Mouse (Mus musculus): ENCODE results near the gene Slc25a51. TPM values are rescaled to one million over a fixed set of nuclear protein-coding genes. Genes with fewer than 3 reads are reported as not detected.
A peak's percentile ranks its signal among the peaks of the same experiment; 100 is the strongest.

The Slc25a51 gene
- polyA plus RNA-seq, 1 experiment from 2014 or later, result 62.9 TPM

DNA sequence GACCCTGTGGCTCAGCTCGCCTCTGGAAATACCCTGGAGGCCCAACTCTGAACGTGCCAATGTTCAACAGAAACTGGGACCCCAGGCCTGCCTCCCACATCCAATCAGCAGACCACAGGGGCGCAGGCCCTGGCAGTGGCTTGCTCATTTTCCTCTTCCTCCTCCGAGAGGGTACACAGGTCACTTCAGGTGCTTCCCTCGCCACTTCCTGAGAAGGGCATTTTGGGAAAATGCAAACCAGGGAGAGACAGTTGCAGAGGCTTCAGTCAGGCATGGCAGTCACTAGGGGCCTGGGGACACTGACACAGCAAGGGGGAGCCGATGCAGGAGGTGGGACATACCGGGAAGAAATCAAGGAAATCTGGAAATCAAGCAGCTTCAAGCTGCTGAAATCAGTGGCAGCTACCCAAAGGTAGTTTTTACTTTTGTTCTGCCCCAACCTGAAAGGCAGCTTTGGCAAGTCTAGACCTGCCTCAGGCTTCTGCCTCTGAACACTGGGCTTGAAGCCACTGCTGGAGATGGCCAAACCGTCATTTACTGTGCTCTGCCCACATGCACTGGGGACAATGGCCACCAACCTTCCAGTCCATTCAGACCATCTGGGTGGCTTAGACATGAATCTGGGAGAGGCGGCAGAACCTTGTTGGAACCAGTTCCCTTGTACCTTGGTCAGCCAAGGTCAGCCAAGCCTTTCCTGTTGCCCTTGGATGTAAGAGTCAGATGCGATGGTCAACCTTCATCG lies 13.1 kb upstream of the Slc25a51 start:
- Histone ChIP-seq H3K9me3 (replicated peaks; ENCODE audit: low read length) (no peaks in the 10 kb centered on the region), H3K4me3 (replicated peaks; ENCODE audit: low read depth, low read length) (no peak overlapping the region), H3K4me1 (replicated peaks; ENCODE audit: insufficient read depth, low read length) (peaks cover 10% of the 10 kb centered on the region; the same call in 1 of the 2 replicates), H3K27me3 (ENCODE audit: insufficient read depth, low read length) (no peaks in the 10 kb centered on the region), H3K4me2 (ENCODE audit: low read length) (no peak overlapping the region), H3K27ac (peak overlapping the region; percentile 76), H3K9ac (ENCODE audit: low read depth, low read length) (no peak overlapping the region), H3K36me3 (ENCODE audit: insufficient read depth, low read length) (no peaks in the 10 kb centered on the region)
- 63% methylated on average over 11 of the region's 11 CpGs for WGBS
- no peak for TF ChIP-seq CTCF (IDR thresholded peaks at IDR 0.05; ENCODE audit: low read depth)
- ATAC-seq (replicated peaks; ENCODE audit: low FRiP score, low read depth), result peak; percentile 35; the same call in 1 of the 2 replicates
- no peak for DNase-seq (ENCODE audit: low spot score)

DNA sequence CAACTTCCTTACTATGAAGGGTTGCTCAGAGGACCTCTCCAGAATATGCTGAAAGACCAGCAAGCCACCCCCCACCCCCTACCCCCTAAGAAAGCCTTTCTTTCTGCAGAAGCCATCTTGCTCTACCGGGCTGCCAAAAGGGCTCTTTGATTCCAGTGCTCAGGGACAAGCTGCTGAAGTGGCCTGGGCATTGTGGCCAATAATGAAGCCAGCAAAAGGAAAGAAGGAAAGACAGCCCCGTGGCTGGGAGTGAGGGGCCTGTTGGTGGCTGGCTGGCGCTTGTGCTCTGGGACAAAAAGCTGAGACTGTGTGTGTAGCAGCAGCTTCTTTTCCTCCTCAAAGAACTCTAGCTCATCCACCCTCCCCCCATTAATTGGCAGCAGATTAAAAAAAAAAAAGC lies 12.2 kb upstream of the Slc25a51 start:
- H3K4me2 ChIP-seq (ENCODE audit: low read length), result no peak overlapping the region
- 0 out of 2 replicates have a peak overlapping the region, but pooled peaks have one; percentile 2 for H3K27ac ChIP-seq
- DNase-seq (ENCODE audit: low spot score) (no peak), ATAC-seq (replicated peaks; ENCODE audit: low FRiP score, low read depth) (no peak)
- no peak for TF ChIP-seq CTCF (IDR thresholded peaks at IDR 0.05; ENCODE audit: low read depth)
- H3K9ac ChIP-seq (ENCODE audit: low read depth, low read length), result no peak overlapping the region
- H3K4me1 ChIP-seq (replicated peaks; ENCODE audit: insufficient read depth, low read length), result peaks cover 10% of the 10 kb centered on the region; the same call in 1 of the 2 replicates
- no peaks in the 10 kb centered on the region for H3K36me3 ChIP-seq (ENCODE audit: insufficient read depth, low read length)
- no peak overlapping the region for H3K4me3 ChIP-seq (replicated peaks; ENCODE audit: low read depth, low read length)
- no peaks in the 10 kb centered on the region for H3K9me3 ChIP-seq (replicated peaks; ENCODE audit: low read length)
- H3K27me3 ChIP-seq (ENCODE audit: insufficient read depth, low read length), result no peaks in the 10 kb centered on the region
- 60% methylated on average over 3 of the region's 3 CpGs for WGBS

GRCm38 (mm10) chr4:45419051-45419450 lies 10.5 kb upstream of the Slc25a51 start:
- Histone ChIP-seq H3K4me3 (replicated peaks; ENCODE audit: low read depth, low read length) (no peak overlapping the region), H3K4me2 (ENCODE audit: low read length) (no peak overlapping the region), H3K9ac (ENCODE audit: low read depth, low read length) (no peak overlapping the region), H3K9me3 (replicated peaks; ENCODE audit: low read length) (no peaks in the 10 kb centered on the region), H3K4me1 (replicated peaks; ENCODE audit: insufficient read depth, low read length) (peaks cover 10% of the 10 kb centered on the region; the same call in 1 of the 2 replicates), H3K36me3 (ENCODE audit: insufficient read depth, low read length) (no peaks in the 10 kb centered on the region), H3K27ac (no peak overlapping the region), H3K27me3 (ENCODE audit: insufficient read depth, low read length) (no peaks in the 10 kb centered on the region)
- 77% methylated on average over 4 of the region's 4 CpGs for WGBS
- TF ChIP-seq CTCF (IDR thresholded peaks at IDR 0.05; ENCODE audit: low read depth), result no peak
- ATAC-seq (replicated peaks; ENCODE audit: low FRiP score, low read depth) (no peak), DNase-seq (ENCODE audit: low spot score) (no peak)

DNA sequence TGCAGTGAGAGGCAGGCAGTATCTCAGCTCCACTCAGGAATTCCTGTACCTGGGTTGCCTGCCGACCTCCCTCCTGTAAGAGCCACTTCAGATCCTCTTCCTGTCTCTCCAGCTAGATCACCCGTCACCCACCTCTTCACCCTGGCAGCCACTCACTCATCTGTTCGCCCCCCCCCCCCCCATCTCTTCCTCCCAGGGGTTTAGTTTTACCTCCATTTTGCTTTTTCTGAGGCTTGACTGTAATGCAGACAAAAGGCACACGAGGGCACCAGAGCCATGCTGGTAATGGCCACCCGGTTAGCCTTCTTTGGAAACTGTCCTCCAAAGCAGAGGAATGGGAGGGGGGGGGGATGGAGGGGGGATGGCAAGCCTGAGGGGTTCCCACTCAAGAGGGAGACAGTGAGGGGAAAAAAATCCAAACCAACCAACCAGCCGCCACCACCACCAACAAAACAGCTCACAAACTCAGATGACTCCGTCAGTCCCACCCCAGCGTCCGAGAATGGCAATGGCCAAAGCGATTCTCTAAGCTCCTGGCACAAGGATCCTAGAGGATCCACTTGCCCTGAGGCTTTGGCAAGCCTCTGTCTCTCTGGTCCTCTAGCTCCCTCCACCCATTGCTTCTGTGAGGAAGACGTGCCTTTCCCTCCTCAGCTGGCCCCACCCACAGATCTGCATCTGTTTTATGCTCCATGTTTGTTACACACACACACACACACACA lies 9.8 kb upstream of the Slc25a51 start:
- H3K27me3 ChIP-seq (ENCODE audit: insufficient read depth, low read length), result no peaks in the 10 kb centered on the region
- H3K4me1 ChIP-seq (replicated peaks; ENCODE audit: insufficient read depth, low read length), result peaks cover 10% of the 10 kb centered on the region; the same call in 1 of the 2 replicates
- no peaks in the 10 kb centered on the region for H3K36me3 ChIP-seq (ENCODE audit: insufficient read depth, low read length)
- TF ChIP-seq CTCF (IDR thresholded peaks at IDR 0.05; ENCODE audit: low read depth), result peak; percentile 82
- peak; percentile 79 for DNase-seq (ENCODE audit: low spot score)
- H3K9me3 ChIP-seq (replicated peaks; ENCODE audit: low read length), result no peaks in the 10 kb centered on the region
- no peak overlapping the region for H3K27ac ChIP-seq
- peak overlapping the region; percentile 31; the same call in 1 of the 2 replicates for H3K4me2 ChIP-seq (ENCODE audit: low read length)
- WGBS, result 25% methylated on average over 11 of the region's 11 CpGs
- peak; percentile 26; the same call in 1 of the 2 replicates for ATAC-seq (replicated peaks; ENCODE audit: low FRiP score, low read depth)
- no peak overlapping the region for H3K4me3 ChIP-seq (replicated peaks; ENCODE audit: low read depth, low read length)
- no peak overlapping the region for H3K9ac ChIP-seq (ENCODE audit: low read depth, low read length)

DNA sequence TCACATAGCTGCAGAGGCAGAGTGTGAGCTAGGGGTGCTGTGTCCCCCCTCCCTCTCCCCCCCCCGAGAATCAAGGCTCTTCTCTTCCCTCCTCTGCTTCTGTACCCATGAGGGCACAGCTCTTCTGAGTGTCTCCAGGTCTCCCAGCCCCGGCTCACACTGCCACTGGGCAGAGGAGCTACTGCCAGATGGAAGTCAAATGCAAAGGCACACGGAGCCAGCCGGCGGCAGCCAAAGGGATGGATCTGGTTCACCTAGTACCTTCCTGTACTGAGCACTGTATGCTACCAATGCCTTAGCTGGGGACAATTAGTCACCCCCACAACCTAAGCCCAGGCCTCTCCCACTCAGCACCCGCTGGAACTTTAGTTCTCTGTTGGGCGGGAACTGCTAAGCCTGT lies 7.7 kb upstream of the Slc25a51 start:
- 77% methylated on average over 7 of the region's 7 CpGs for WGBS
- Histone ChIP-seq H3K4me1 (replicated peaks; ENCODE audit: insufficient read depth, low read length) (peaks cover 10% of the 10 kb centered on the region; the same call in 1 of the 2 replicates), H3K27ac (no peak overlapping the region), H3K9ac (ENCODE audit: low read depth, low read length) (no peak overlapping the region), H3K9me3 (replicated peaks; ENCODE audit: low read length) (no peaks in the 10 kb centered on the region), H3K36me3 (ENCODE audit: insufficient read depth, low read length) (no peaks in the 10 kb centered on the region), H3K4me2 (ENCODE audit: low read length) (no peak overlapping the region), H3K4me3 (replicated peaks; ENCODE audit: low read depth, low read length) (no peak overlapping the region), H3K27me3 (ENCODE audit: insufficient read depth, low read length) (no peaks in the 10 kb centered on the region)
- no peak for TF ChIP-seq CTCF (IDR thresholded peaks at IDR 0.05; ENCODE audit: low read depth)
- DNase-seq (ENCODE audit: low spot score) (no peak), ATAC-seq (replicated peaks; ENCODE audit: low FRiP score, low read depth) (no peak)

- 78% methylated on average over 9 of the region's 9 CpGs for WGBS
- no peak for TF ChIP-seq CTCF (IDR thresholded peaks at IDR 0.05; ENCODE audit: low read depth)
- Histone ChIP-seq H3K9me3 (replicated peaks; ENCODE audit: low read length) (no peaks in the 10 kb centered on the region), H3K27ac (no peak overlapping the region), H3K4me1 (replicated peaks; ENCODE audit: insufficient read depth, low read length) (no peaks in the 10 kb centered on the region; the same call in 1 of the 2 replicates), H3K36me3 (ENCODE audit: insufficient read depth, low read length) (no peaks in the 10 kb centered on the region), H3K4me3 (replicated peaks; ENCODE audit: low read depth, low read length) (no peak overlapping the region), H3K4me2 (ENCODE audit: low read length) (no peak overlapping the region), H3K9ac (ENCODE audit: low read depth, low read length) (no peak overlapping the region), H3K27me3 (ENCODE audit: insufficient read depth, low read length) (no peaks in the 10 kb centered on the region)
- DNase-seq (ENCODE audit: low spot score) (no peak), ATAC-seq (replicated peaks; ENCODE audit: low FRiP score, low read depth) (no peak)
Observed at GRCm38 (mm10) chr4:45413674-45414338, 5.2 kb upstream of the Slc25a51 start.

All from kidney, postnatal 0 days (tissue).